Mouse (Mus musculus) erythroblast, embryonic 14.5 days (primary cell): Measurements from ENCODE around the gene Hdgfl2.

ENCODE experiments used
- GATA1 ChIP-seq: IDR thresholded peaks from 2 replicates; pipeline ENCODE4 v1.6.1; 2012; ENCODE audit warnings: low read length, inconsistent platforms, mixed read lengths
- TAL1 ChIP-seq: IDR thresholded peaks from 3 replicates; pipeline ENCODE4 v1.6.1; 2012; ENCODE audit warnings: low read length, inconsistent platforms, mixed read lengths

DNA sequence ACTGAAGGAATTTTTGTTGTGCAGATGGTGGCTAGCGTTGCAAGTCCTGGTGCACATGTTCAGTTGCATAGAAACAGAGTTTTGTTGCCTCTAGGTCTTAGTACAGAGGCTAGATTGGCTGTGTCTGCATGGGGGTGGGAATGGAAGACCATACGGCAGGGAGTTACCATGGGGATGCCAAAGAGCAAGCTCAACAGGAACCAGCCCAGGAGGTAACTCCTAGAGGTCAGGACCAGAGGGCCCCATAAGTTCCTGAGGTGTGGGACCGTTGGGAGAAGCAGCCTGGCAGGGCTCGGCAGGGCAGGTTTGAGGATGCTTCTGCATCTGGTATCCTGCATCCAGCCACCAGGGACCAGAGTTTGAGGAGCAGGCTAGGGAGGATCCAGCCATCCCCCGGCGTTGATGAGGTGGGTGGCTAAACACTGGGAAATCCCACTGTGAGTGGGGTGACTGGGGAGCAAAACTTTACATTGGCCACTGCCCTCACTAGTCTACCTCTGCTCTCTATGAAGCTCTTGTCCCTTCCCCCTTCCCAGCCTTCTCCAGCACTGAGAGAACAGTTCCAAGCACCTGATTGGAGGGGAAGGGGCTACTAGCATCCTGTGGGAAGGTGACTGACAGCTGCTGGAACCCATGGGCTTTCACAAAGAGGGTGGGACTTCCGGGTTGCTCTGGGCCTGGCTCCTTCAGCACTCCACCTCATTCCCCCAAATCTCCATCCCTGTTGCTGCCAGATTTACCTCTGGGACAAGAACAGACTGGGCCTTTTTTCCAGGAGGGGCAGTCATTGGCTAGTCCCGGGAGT lies 1.5 kb downstream of the Hdgfl2 start:
- TF ChIP-seq TAL1, result no peak
- TF ChIP-seq GATA1, result no peak
